Mouse (Mus musculus) liver, adult 2 months (tissue): ENCODE data around the gene Slc5a11.

Experiments
- CTCF ChIP-seq: fragments of 200-500 bp; IDR thresholded peaks from 2 replicates; pipeline ENCODE4 v1.5.1; 2011; ENCODE audit warnings: low read depth, low read length, control low read depth
- POLR2A ChIP-seq: fragments of 200-500 bp; IDR thresholded peaks from 2 replicates; pipeline ENCODE4 v1.6.1; 2011; ENCODE audit warnings: low read length, control low read depth; ENCODE audit not compliant: insufficient read depth; ENCODE audit errors: extremely low read depth

DNA sequence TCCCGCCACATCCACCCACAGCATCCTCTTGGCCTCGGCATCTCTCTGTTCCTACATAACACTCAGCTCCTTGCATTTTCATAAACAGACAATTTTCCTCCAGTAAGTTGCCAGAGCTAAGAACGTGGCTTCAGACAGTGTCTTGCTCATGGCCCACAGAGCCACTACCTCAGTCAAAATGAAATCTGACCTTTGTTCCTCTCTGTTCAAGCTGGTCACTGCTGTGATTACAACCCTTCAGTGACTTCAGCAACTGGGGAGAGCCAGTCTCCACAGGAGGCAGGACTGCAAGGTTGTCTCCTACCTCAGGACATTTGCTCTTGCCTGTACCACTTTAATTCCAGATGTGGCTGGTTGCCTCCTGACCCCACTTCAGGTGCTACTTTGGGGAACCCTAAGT is 15.4 kb upstream of the Slc5a11 start:
- no peak for TF ChIP-seq POLR2A
- no peak for TF ChIP-seq CTCF
